Mouse (Mus musculus) neural tube, embryonic 12.5 days (tissue): ENCODE data around the gene Creb1. TPM values are rescaled to one million over a fixed set of nuclear protein-coding genes. Genes with fewer than 3 reads are reported as not detected.
"Not testable (repeated sequence)": the region's sequence is repeated elsewhere in the genome, so short reads cannot be mapped to it uniquely, and the experiment has no call there.

Source experiments
- ATAC-seq: fragments of 200-750 bp; cut with Nextera tagmentation; 2 replicates; pipeline ENCODE4 v1.8.0; 2017; ENCODE audit warnings: low read depth, mild to moderate bottlenecking, moderate TSS enrichment, moderate library complexity; ENCODE audit not compliant: low FRiP score
- H3K27ac ChIP-seq: fragments of 300-500 bp; sonication (generic); 2 replicates; pipeline ENCODE4 v1.5.1; 2016
- H3K27me3 ChIP-seq: fragments of 300-500 bp; sonication (generic); replicated peaks from 2 replicates; pipeline ENCODE4 v1.6.1; 2016; ENCODE audit warnings: mild to moderate bottlenecking
- H3K36me3 ChIP-seq: fragments of 300-500 bp; sonication (generic); 2 replicates; pipeline ENCODE4 v1.6.1; 2016; ENCODE audit warnings: mild to moderate bottlenecking
- H3K4me1 ChIP-seq: fragments of 300-500 bp; sonication (generic); 2 replicates; pipeline ENCODE4 v1.6.1; 2016
- H3K4me2 ChIP-seq: fragments of 300-500 bp; sonication (generic); replicated peaks from 2 replicates; pipeline ENCODE4 v1.6.1; 2016; ENCODE audit warnings: mild to moderate bottlenecking
- H3K4me3 ChIP-seq: fragments of 300-500 bp; sonication (generic); 2 replicates; pipeline ENCODE4 v1.5.1; 2016
- H3K9ac ChIP-seq: fragments of 300-500 bp; sonication (generic); 2 replicates; pipeline ENCODE4 v1.6.1; 2016; ENCODE audit warnings: mild to moderate bottlenecking
- H3K9me3 ChIP-seq: fragments of 300-500 bp; sonication (generic); 2 replicates; pipeline ENCODE4 v1.6.1; 2016; ENCODE audit warnings: mild to moderate bottlenecking
- WGBS: fragments of 180-500 bp; shearing (Covaris S2); methylation state at CpG from one replicate; pipeline ENCODE4 v1.1.7; 2016; 5-methylcytosine and 5-hydroxymethylcytosine counted together
- polyA plus RNA-seq: library from polyadenylated mRNA; unstranded; fragments of >200 nt; fragmentation: Nextera tagmentation; extraction: Ambion mirVana; gene quantifications from 2 replicates; pipeline ENCODE4 v1.2.1, GENCODE M21; 2016

The Creb1 gene
- polyA plus RNA-seq, 1 experiment from 2014 or later: 52.4 TPM

GRCm38 (mm10) chr1:64633237-64633636 lies 100.8 kb downstream of the Creb1 start:
- H3K9me3 ChIP-seq: no peaks in the 10 kb centered on the region
- no peak overlapping the region for H3K9ac ChIP-seq
- no peaks in the 10 kb centered on the region for H3K27me3 ChIP-seq
- H3K4me2 ChIP-seq: no peak overlapping the region
- H3K4me3 ChIP-seq: no peak overlapping the region
- 84% methylated on average over 3 of the region's 3 CpGs for WGBS
- H3K36me3 ChIP-seq: no peaks in the 10 kb centered on the region
- no peak for ATAC-seq
- H3K4me1 ChIP-seq: no peaks in the 10 kb centered on the region
- no peak overlapping the region for H3K27ac ChIP-seq

DNA sequence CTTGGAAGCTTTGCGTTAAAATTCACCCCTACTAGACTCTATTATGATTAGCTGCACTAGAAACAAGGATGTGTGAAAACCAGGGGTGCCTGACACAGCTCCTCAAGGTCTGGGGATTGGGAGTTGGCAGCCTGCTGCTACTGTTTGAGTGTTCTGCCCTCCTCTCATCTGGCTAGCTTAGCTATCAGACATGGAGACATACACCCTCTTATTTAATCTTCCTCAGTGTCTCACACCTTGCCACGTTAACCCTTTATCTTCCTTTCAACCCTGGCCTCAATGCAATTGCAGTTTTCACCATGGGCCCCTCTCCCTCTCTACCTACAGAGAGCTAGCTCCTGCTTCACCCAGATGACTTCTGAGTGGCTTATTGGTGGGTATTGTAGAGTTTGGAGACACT lies 103.2 kb downstream of the Creb1 start:
- ATAC-seq: no peak
- Histone ChIP-seq H3K4me3 (no peak overlapping the region), H3K4me2 (no peak overlapping the region), H3K27me3 (no peaks in the 10 kb centered on the region), H3K36me3 (no peaks in the 10 kb centered on the region), H3K27ac (no peak overlapping the region), H3K4me1 (no peaks in the 10 kb centered on the region), H3K9me3 (no peaks in the 10 kb centered on the region), H3K9ac (no peak overlapping the region)
- 74% methylated on average over 2 of the region's 2 CpGs for WGBS

GRCm38 (mm10) chr1:64639279-64639678 lies 106.8 kb downstream of the Creb1 start:
- Histone ChIP-seq H3K9me3 (no peaks in the 10 kb centered on the region), H3K4me3 (no peak overlapping the region), H3K4me1 (no peaks in the 10 kb centered on the region), H3K27me3 (no peaks in the 10 kb centered on the region), H3K36me3 (no peaks in the 10 kb centered on the region), H3K27ac (no peak overlapping the region), H3K9ac (no peak overlapping the region), H3K4me2 (no peak overlapping the region)
- 89% methylated on average over 6 of the region's 6 CpGs for WGBS
- no peak for ATAC-seq

DNA sequence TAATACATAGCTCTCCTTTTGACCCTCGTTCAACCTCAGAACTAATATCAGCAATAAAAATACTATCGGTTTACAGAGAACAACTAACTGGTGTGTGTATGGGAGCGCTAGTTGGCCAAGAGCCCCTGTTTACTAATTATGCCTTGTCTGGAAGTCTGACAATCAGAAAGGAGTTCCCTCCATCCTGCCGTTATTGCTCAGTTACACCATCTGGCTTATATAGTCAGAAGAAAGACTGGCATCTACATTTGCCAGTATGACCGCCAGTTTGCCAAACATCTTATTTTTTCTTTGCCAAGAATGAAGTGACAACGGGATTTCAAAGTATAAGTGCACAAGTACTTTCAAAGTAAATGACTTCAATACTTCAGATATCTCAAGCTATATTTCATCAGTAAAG lies 108.6 kb downstream of the Creb1 start:
- WGBS: 94% methylated on average over 6 of the region's 6 CpGs
- no peak for ATAC-seq

DNA sequence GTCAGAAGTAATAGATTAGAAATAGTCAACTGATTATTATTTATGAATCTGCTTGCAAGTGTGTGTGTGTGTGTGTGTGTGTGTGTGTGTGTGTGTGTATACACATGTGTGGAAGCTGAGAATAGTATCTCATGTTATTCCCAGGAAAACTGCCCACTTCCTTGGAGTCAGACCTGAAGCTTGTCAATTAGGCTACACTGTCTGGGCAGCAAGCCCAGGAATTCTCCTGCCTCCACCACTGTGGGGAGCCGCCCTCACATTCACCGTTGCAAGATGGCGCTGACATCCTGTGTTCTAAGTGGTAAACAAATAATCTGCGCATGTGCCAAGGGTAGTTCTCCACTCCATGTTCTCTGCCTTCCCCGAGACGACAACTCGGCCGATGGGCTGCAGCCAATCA lies 110.1 kb downstream of the Creb1 start:
- not testable (repeated sequence) for H3K9ac ChIP-seq
- 95% methylated on average over 8 of the region's 8 CpGs for WGBS

More for the DNA sequence above, 108.6 kb downstream of the Creb1 start:
- no peaks in the 10 kb centered on the region for H3K27me3 ChIP-seq
- H3K4me2 ChIP-seq: no peak overlapping the region
- H3K4me3 ChIP-seq: no peak overlapping the region
- H3K36me3 ChIP-seq: no peaks in the 10 kb centered on the region
- H3K9ac ChIP-seq: no peak overlapping the region
- H3K9me3 ChIP-seq: no peaks in the 10 kb centered on the region
- H3K4me1 ChIP-seq: no peaks in the 10 kb centered on the region
- no peak overlapping the region for H3K27ac ChIP-seq

GRCm38 (mm10) chr1:64644513-64644912 lies 112.1 kb downstream of the Creb1 start:
- ATAC-seq: no peak
- 92% methylated on average over 3 of the region's 3 CpGs for WGBS

More for the DNA sequence above, 110.1 kb downstream of the Creb1 start:
- ATAC-seq, H3K4me1 ChIP-seq, H3K9me3 ChIP-seq, H3K27me3 ChIP-seq, H3K4me2 ChIP-seq, H3K4me3 ChIP-seq, H3K36me3 ChIP-seq, H3K27ac ChIP-seq: not testable (repeated sequence)

DNA sequence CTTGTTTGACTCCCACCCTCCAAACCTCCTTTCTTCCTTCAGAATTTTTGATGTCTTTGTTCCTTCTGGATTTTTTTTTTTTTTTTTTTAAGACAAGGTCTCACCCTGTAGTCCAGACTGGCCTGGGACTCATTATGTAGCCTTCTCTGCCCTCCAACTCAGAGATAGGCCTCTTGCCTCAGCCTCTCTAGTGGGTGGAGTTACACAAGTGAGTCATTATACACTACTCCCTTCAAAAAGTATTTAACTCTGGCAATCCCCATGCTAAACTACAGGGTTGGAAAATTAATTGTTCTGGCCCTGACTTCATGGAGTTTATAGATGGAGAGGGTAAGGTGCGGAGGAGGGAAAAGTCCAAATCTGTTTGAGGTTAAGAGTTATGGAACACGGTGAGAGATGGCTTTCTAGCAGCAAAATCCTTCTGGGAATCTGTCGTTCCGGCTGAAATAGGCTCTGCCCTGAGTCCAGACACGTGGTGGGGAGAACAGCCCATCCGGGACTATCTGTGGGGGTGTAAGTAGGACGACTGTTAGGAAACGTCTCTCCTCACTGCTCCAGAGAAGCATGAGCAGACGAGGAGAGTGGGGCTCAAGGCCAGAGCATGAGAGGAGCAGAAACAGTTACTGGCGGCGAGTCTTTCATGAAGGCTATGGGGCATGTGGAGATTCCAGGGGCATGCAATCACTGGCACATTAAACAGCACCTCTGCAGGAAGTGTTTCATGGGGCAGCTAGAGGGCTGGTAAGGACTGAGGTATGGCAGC lies 117.1 kb downstream of the Creb1 start:
- Histone ChIP-seq H3K27ac (no peak overlapping the region), H3K9ac (no peak overlapping the region), H3K36me3 (no peaks in the 10 kb centered on the region), H3K4me2 (no peak overlapping the region), H3K9me3 (no peaks in the 10 kb centered on the region), H3K4me3 (no peak overlapping the region), H3K4me1 (no peaks in the 10 kb centered on the region), H3K27me3 (no peaks in the 10 kb centered on the region)
- WGBS: 74% methylated on average over 11 of the region's 11 CpGs
- no peak for ATAC-seq

More at GRCm38 (mm10) chr1:64644513-64644912, 112.1 kb downstream of the Creb1 start:
- Histone ChIP-seq H3K4me3 (no peak overlapping the region), H3K4me2 (no peak overlapping the region), H3K9me3 (no peaks in the 10 kb centered on the region), H3K27ac (no peak overlapping the region), H3K9ac (no peak overlapping the region), H3K27me3 (no peaks in the 10 kb centered on the region), H3K36me3 (no peaks in the 10 kb centered on the region), H3K4me1 (no peaks in the 10 kb centered on the region)

- no peak overlapping the region for H3K9ac ChIP-seq
- ATAC-seq: no peak
- H3K27ac ChIP-seq: no peak overlapping the region
- H3K27me3 ChIP-seq: no peaks in the 10 kb centered on the region
- H3K4me2 ChIP-seq: no peak overlapping the region
- H3K36me3 ChIP-seq: no peaks in the 10 kb centered on the region
- no peak overlapping the region for H3K4me3 ChIP-seq
- H3K9me3 ChIP-seq: no peaks in the 10 kb centered on the region
- H3K4me1 ChIP-seq: no peaks in the 10 kb centered on the region
- 94% methylated on average over 6 of the region's 6 CpGs for WGBS
Measured at GRCm38 (mm10) chr1:64653701-64654100, 121.3 kb downstream of the Creb1 start.

Other genes starting within 250 kb of the Creb1 start
- 17.1 and 18.5 TPM in 2 replicates for gene Mettl21a, start 84.6 kb downstream of the Creb1 start, polyA plus RNA-seq
- 6.3 and 7.3 TPM in 2 replicates for gene Ccnyl1, start 157.8 kb downstream of the Creb1 start, polyA plus RNA-seq
- 0.27 and 0.28 TPM in 2 replicates for gene Fzd5, start 205.1 kb downstream of the Creb1 start, polyA plus RNA-seq